Mouse (Mus musculus): ENCODE results near the gene Krt31. TPM values are rescaled to one million over a fixed set of nuclear protein-coding genes. Genes with fewer than 3 reads are reported as not detected.

Krt31 gene
- polyA plus RNA-seq, 1 experiment from 2014 or later = not detected

DNA sequence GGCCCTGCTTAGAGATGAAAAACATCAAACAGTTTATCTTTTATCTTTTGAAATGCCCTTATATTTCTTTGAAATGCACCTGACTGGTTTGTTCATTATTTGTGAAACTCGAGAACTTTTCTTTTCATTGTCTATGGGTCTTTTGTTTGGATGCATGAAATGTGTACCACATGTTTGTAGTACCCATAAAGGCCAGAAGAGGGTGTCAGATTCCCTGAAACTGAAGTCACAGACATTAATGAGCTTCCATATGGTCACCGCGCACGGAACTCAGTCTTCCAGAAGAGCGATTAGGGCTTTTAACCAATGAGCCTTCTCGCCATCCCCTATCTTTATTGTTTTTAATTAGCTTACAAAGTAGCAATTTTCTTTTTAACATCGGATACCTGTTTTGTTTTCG, 8.5 kb upstream of the Krt31 start:
- no peaks in the 10 kb centered on the region for H3K9me3 ChIP-seq (ENCODE audit: control insufficient read depth, low read length)
- H3K4me1 ChIP-seq (ENCODE audit: control insufficient read depth, insufficient read depth, low read length) = no peaks in the 10 kb centered on the region
- H3K4me2 ChIP-seq (ENCODE audit: low read length) = no peak overlapping the region
- H3K4me3 ChIP-seq (replicated peaks; ENCODE audit: low read depth, low read length) = no peak overlapping the region
- peak; percentile 10 for DNase-seq
- H3K36me3 ChIP-seq (ENCODE audit: control insufficient read depth, insufficient read depth, low read length) = no peaks in the 10 kb centered on the region
- ATAC-seq (ENCODE audit: low FRiP score, low TSS enrichment) = no peak
- no peak overlapping the region for H3K27ac ChIP-seq (replicated peaks; ENCODE audit: low read depth, low read length)
- H3K27me3 ChIP-seq (ENCODE audit: control insufficient read depth, insufficient read depth, low read length) = no peaks in the 10 kb centered on the region
- no peak overlapping the region for H3K9ac ChIP-seq (replicated peaks; ENCODE audit: low read length)
- 75% methylated on average over 8 of the region's 8 CpGs for WGBS

DNA sequence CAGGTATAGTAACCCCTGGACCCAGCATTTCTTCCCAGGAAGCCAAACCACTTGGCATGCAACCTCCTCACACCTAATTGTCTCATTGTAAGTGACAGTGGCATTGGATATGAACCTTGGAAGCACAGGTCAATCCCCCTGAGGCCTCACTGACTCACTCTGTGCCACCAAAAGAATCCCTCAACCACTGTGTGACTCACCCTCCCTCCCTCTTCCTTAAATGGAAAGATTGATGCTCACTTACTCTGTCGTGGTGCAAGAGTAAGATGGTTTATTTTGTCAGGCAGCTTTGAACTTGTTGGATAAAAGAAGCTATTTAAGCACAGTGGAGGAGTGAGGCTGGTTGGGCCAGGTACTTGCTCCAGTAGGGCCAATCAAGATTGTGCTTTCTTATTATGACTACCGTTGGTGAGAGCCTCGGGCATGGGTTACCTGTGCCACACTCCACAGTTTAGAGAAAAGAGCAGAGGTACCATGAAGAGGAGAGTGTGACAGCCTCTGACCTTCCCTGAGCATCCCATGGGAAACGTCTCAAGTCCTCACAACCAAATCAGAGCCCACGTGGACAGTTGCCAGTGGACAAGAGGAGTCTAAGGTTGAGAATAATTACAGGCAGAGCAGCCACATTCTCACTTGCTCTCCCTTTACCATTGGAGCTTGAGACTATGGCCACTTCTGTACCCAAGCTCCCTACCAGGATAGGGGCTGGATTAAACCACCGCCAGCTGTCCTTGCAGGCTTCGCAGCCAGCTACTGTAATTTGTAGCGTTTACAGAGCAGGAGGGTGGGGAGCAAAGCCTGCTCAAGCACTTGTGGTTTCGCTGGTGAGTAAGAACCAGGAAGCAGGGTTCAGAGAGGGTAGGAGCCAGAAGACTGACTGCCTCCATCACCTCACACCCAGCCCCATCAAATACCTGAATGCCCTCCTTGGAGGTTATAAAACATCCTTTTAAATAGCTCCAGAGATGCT, 5.6 kb upstream of the Krt31 start:
- ATAC-seq (ENCODE audit: low FRiP score, low TSS enrichment) (no peak), DNase-seq (no peak)
- Histone ChIP-seq H3K4me1 (ENCODE audit: control insufficient read depth, insufficient read depth, low read length) (no peaks in the 10 kb centered on the region), H3K9ac (replicated peaks; ENCODE audit: low read length) (no peak overlapping the region), H3K9me3 (ENCODE audit: control insufficient read depth, low read length) (no peaks in the 10 kb centered on the region), H3K4me3 (replicated peaks; ENCODE audit: low read depth, low read length) (no peak overlapping the region), H3K36me3 (ENCODE audit: control insufficient read depth, insufficient read depth, low read length) (no peaks in the 10 kb centered on the region), H3K4me2 (ENCODE audit: low read length) (no peak overlapping the region), H3K27me3 (ENCODE audit: control insufficient read depth, insufficient read depth, low read length) (no peaks in the 10 kb centered on the region), H3K27ac (replicated peaks; ENCODE audit: low read depth, low read length) (no peak overlapping the region)
- 83% methylated on average over 9 of the region's 9 CpGs for WGBS

- WGBS = 92% methylated on average over 2 of the region's 2 CpGs
These were observed 3.2 kb downstream of the Krt31 start for GRCm38 (mm10) chr11:100047193-100047592.

DNA sequence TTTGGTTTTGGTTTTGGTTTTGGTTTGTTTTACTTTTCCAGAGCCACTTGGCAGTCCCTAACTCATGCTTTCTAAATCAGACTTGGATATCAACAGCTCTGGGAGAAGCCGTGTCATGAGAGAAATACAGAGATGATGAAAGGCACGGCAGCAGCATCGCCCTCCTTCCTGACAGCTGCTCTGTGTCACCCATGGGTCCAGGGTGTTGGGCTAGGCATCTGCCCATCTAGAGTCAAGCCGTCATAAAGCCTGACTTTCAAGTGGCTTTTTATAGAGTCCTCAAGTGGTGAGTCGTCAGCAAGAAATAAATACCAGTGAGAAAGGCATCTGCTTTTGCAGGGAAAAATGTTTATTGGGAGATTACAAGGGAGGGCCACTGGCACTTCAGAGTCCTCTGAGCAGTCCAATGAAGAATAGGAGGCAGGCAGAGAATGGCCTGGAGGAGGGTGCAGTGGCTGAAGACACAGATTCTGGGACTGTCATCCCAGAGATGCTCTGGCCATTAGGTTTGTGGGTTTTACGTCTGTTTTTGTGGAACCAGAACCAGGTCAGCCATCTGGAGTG, 4.0 kb downstream of the Krt31 start:
- no peaks in the 10 kb centered on the region for H3K27me3 ChIP-seq (ENCODE audit: control insufficient read depth, insufficient read depth, low read length)
- no peak overlapping the region for H3K4me2 ChIP-seq (ENCODE audit: low read length)
- no peak for ATAC-seq (ENCODE audit: low FRiP score, low TSS enrichment)
- WGBS = 91% methylated on average over 6 of the region's 6 CpGs
- H3K27ac ChIP-seq (replicated peaks; ENCODE audit: low read depth, low read length) = no peak overlapping the region
- no peaks in the 10 kb centered on the region for H3K36me3 ChIP-seq (ENCODE audit: control insufficient read depth, insufficient read depth, low read length)
- DNase-seq = no peak
- no peaks in the 10 kb centered on the region for H3K4me1 ChIP-seq (ENCODE audit: control insufficient read depth, insufficient read depth, low read length)
- no peak overlapping the region for H3K4me3 ChIP-seq (replicated peaks; ENCODE audit: low read depth, low read length)
- H3K9me3 ChIP-seq (ENCODE audit: control insufficient read depth, low read length) = no peaks in the 10 kb centered on the region
- no peak overlapping the region for H3K9ac ChIP-seq (replicated peaks; ENCODE audit: low read length)

More at GRCm38 (mm10) chr11:100047193-100047592, 3.2 kb downstream of the Krt31 start:
- ATAC-seq (ENCODE audit: low FRiP score, low TSS enrichment) (no peak), DNase-seq (no peak)
- H3K9me3 ChIP-seq (ENCODE audit: control insufficient read depth, low read length) = no peaks in the 10 kb centered on the region
- H3K4me1 ChIP-seq (ENCODE audit: control insufficient read depth, insufficient read depth, low read length) = no peaks in the 10 kb centered on the region
- H3K4me2 ChIP-seq (ENCODE audit: low read length) = no peak overlapping the region
- H3K27me3 ChIP-seq (ENCODE audit: control insufficient read depth, insufficient read depth, low read length) = no peaks in the 10 kb centered on the region
- H3K36me3 ChIP-seq (ENCODE audit: control insufficient read depth, insufficient read depth, low read length) = no peaks in the 10 kb centered on the region
- H3K4me3 ChIP-seq (replicated peaks; ENCODE audit: low read depth, low read length) = no peak overlapping the region
- H3K9ac ChIP-seq (replicated peaks; ENCODE audit: low read length) = no peak overlapping the region
- no peak overlapping the region for H3K27ac ChIP-seq (replicated peaks; ENCODE audit: low read depth, low read length)

DNA sequence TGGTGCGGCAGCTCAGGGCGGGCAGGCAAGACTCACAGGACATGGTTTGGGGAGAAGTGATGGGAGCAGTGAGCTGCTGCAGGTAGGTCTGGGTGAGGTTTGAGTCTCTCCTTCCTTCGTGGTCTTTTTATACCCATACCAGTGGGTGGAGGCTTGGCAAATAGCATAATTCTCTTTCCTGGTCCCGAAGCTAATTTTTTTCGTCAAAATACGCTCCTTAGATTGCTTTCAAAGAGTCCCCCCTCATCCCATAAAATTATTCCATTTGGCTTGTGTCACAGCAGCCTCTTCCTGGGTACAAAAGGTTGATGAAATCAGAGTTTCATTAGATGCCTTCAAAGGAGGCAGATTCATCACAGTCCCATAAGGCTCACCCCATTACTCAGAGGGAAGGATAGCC, 8.9 kb downstream of the Krt31 start, which contains the start of gene Krt34:
Krt34 (minus strand) TSS at position 101 of the 400 bp plus-strand sequence.
- DNase-seq (no peak), ATAC-seq (ENCODE audit: low FRiP score, low TSS enrichment) (no peak)
- Histone ChIP-seq H3K4me3 (replicated peaks; ENCODE audit: low read depth, low read length) (no peak within 1 kb of the TSS), H3K27me3 (ENCODE audit: control insufficient read depth, insufficient read depth, low read length) (no peaks in the 10 kb centered on the region), H3K36me3 (ENCODE audit: control insufficient read depth, insufficient read depth, low read length) (no peaks in the 10 kb centered on the region), H3K4me2 (ENCODE audit: low read length) (no peak within 1 kb of the TSS), H3K27ac (replicated peaks; ENCODE audit: low read depth, low read length) (no peak within 1 kb of the TSS), H3K9me3 (ENCODE audit: control insufficient read depth, low read length) (no peaks in the 10 kb centered on the region), H3K9ac (replicated peaks; ENCODE audit: low read length) (no peak within 1 kb of the TSS), H3K4me1 (ENCODE audit: control insufficient read depth, insufficient read depth, low read length) (no peaks in the 10 kb centered on the region)
- WGBS = 89% methylated on average over 6 of the region's 6 CpGs

DNA sequence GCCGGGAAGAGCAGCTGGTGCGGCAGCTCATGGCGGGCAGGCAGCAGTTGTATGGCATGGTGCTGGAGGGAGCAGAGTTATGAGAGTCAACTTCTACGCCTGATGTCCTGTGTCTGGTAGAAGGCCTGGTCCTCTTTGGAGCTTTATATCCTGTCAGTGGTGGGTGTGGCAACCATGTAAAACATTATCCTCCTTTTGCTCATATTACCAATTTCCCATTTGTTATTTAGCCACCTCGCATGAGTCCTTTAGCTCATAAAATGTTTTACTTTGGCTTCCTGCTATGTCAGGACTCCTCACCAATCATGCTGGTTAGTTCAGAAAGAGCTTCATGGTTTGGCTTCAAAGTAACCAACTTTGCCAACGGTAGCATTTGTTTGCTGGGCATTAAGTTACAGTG, 20.6 kb downstream of the Krt31 start, which contains the start of gene Krt33b:
Krt33b (minus strand) TSS at position 101 of the 400 bp plus-strand sequence.
- no peaks in the 10 kb centered on the region for H3K4me1 ChIP-seq (ENCODE audit: control insufficient read depth, insufficient read depth, low read length)
- H3K27me3 ChIP-seq (ENCODE audit: control insufficient read depth, insufficient read depth, low read length) = no peaks in the 10 kb centered on the region
- H3K9me3 ChIP-seq (ENCODE audit: control insufficient read depth, low read length) = no peaks in the 10 kb centered on the region
- no peak within 1 kb of the TSS for H3K4me2 ChIP-seq (ENCODE audit: low read length)
- WGBS = 89% methylated on average over 6 of the region's 6 CpGs
- no peak for ATAC-seq (ENCODE audit: low FRiP score, low TSS enrichment)
- no peak within 1 kb of the TSS for H3K9ac ChIP-seq (replicated peaks; ENCODE audit: low read length)
- H3K36me3 ChIP-seq (ENCODE audit: control insufficient read depth, insufficient read depth, low read length) = no peaks in the 10 kb centered on the region
- H3K27ac ChIP-seq (replicated peaks; ENCODE audit: low read depth, low read length) = no peak within 1 kb of the TSS
- no peak for DNase-seq
- H3K4me3 ChIP-seq (replicated peaks; ENCODE audit: low read depth, low read length) = no peak within 1 kb of the TSS

- H3K4me2 ChIP-seq (ENCODE audit: low read length) = no peak overlapping the region
- no peak overlapping the region for H3K9ac ChIP-seq (replicated peaks; ENCODE audit: low read length)
- H3K4me3 ChIP-seq (replicated peaks; ENCODE audit: low read depth, low read length) = no peak overlapping the region
- no peaks in the 10 kb centered on the region for H3K36me3 ChIP-seq (ENCODE audit: control insufficient read depth, insufficient read depth, low read length)
- H3K9me3 ChIP-seq (ENCODE audit: control insufficient read depth, low read length) = no peaks in the 10 kb centered on the region
- H3K4me1 ChIP-seq (ENCODE audit: control insufficient read depth, insufficient read depth, low read length) = no peaks in the 10 kb centered on the region
- H3K27me3 ChIP-seq (ENCODE audit: control insufficient read depth, insufficient read depth, low read length) = no peaks in the 10 kb centered on the region
- DNase-seq = no peak
- WGBS = 81% methylated on average over 5 of the region's 5 CpGs
- H3K27ac ChIP-seq (replicated peaks; ENCODE audit: low read depth, low read length) = no peak overlapping the region
- ATAC-seq (ENCODE audit: low FRiP score, low TSS enrichment) = no peak
These were observed 28.9 kb downstream of the Krt31 start for GRCm38 (mm10) chr11:100021438-100021837.

- no peak overlapping the region for H3K4me3 ChIP-seq (replicated peaks; ENCODE audit: low read depth, low read length)
- WGBS = 93% methylated on average over 1 of the region's 1 CpGs
- ATAC-seq (ENCODE audit: low FRiP score, low TSS enrichment) (no peak), DNase-seq (no peak)
- no peaks in the 10 kb centered on the region for H3K4me1 ChIP-seq (ENCODE audit: control insufficient read depth, insufficient read depth, low read length)
- H3K27ac ChIP-seq (replicated peaks; ENCODE audit: low read depth, low read length) = no peak overlapping the region
- H3K36me3 ChIP-seq (ENCODE audit: control insufficient read depth, insufficient read depth, low read length) = no peaks in the 10 kb centered on the region
- H3K27me3 ChIP-seq (ENCODE audit: control insufficient read depth, insufficient read depth, low read length) = no peaks in the 10 kb centered on the region
- no peaks in the 10 kb centered on the region for H3K9me3 ChIP-seq (ENCODE audit: control insufficient read depth, low read length)
- no peak overlapping the region for H3K4me2 ChIP-seq (ENCODE audit: low read length)
- H3K9ac ChIP-seq (replicated peaks; ENCODE audit: low read length) = no peak overlapping the region
These were observed 30.9 kb downstream of the Krt31 start for GRCm38 (mm10) chr11:100019466-100019865.

Data from midbrain, embryonic 14.5 days (tissue).